In the genomic region with DNA sequence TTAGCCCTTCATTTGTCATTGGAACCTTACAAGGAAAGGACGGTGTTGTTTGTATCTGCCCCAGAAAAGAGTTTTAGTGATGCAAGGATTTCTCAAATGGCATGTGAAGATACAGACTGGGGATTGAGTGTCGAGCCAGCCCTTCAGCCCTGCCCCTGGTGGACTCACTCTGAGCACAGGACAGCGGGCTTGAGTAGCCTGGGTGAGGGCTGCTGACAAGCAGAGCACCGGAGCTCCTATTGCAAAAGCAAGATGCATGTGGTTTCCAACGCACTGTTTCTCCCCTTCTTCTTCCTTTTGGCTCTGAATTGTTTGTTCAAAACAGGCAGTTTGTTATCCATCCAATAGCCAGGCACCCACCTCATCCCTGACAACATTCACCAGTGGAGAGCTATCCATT, we compare ENCODE assay signal across 27 mouse cellular contexts.
"Had no signal": no experiment of that assay in that cellular context is flagged by ENCODE, and none has a peak within 500 bp of the region (broad histone marks: within the 10 kb centered on the region; RNA-seq: fewer than 3 reads in every experiment).

No protein-coding gene starts in this region.

- ATAC-seq: hindbrain, embryonic 16.5 days; inflammation-experienced regulatory T-cells, adult 6 months; intestine, embryonic 16.5 days; liver, embryonic 12.5 days had no signal

- H3K9me3 ChIP-seq: heart, embryonic 15.5 days; kidney, embryonic 15.5 days; limb, embryonic 13.5 days; limb, embryonic 15.5 days; liver, embryonic 12.5 days had no signal

- H3K36me3 ChIP-seq: heart, embryonic 13.5 days; heart, embryonic 15.5 days; kidney, embryonic 15.5 days; limb, embryonic 13.5 days; limb, embryonic 15.5 days; liver, embryonic 12.5 days had no signal

- DNase-seq: gastrocnemius, adult 2 months; gastrocnemius, postnatal 10 days; gastrocnemius, postnatal 25 days; heart, adult 18-20 months; heart, postnatal 14 days; heart, postnatal 36 days; kidney, adult 11 months; kidney, adult 2 months; kidney, adult 9 months; kidney, postnatal 14 days; kidney, postnatal 36 days; layer of hippocampus, adult 9-11 months; layer of hippocampus, postnatal 36 days; left cerebral cortex, postnatal 4 days had no signal

- H3K9ac ChIP-seq: heart, embryonic 13.5 days; heart, embryonic 15.5 days; hindbrain, embryonic 14.5 days; kidney, embryonic 15.5 days; limb, embryonic 13.5 days; limb, embryonic 15.5 days; liver, embryonic 12.5 days; liver, embryonic 14.5 days had no signal

- H3K4me1 ChIP-seq: heart, embryonic 13.5 days; heart, embryonic 15.5 days; kidney, embryonic 15.5 days; limb, embryonic 13.5 days; limb, embryonic 15.5 days; liver, embryonic 12.5 days had no signal

- H3K4me3 ChIP-seq: gastrocnemius, adult 2 months; heart, embryonic 13.5 days; heart, embryonic 15.5 days; kidney, embryonic 15.5 days; limb, embryonic 13.5 days; limb, embryonic 15.5 days; liver, embryonic 12.5 days had no signal

- H3K27me3 ChIP-seq: heart, embryonic 13.5 days; heart, embryonic 15.5 days; kidney, embryonic 15.5 days; limb, embryonic 13.5 days; limb, embryonic 15.5 days; liver, embryonic 12.5 days had no signal

- H3K27ac ChIP-seq: gastrocnemius, adult 2 months; heart, embryonic 13.5 days; heart, embryonic 15.5 days; hindbrain, embryonic 14.5 days; kidney, embryonic 15.5 days; kidney, postnatal 0 days; limb, embryonic 13.5 days; limb, embryonic 15.5 days; liver, embryonic 12.5 days; liver, embryonic 14.5 days had no signal

- H3K4me2 ChIP-seq: heart, embryonic 11.5 days; heart, embryonic 13.5 days; heart, embryonic 15.5 days; hindbrain, embryonic 14.5 days; kidney, embryonic 15.5 days; limb, embryonic 13.5 days; limb, embryonic 15.5 days; liver, embryonic 12.5 days had no signal
